Mouse (Mus musculus): Measurements from ENCODE around the gene Spag6. TPM values are rescaled to one million over a fixed set of nuclear protein-coding genes. Genes with fewer than 3 reads are reported as not detected.
A peak's percentile ranks its signal among the peaks of the same experiment; 100 is the strongest.

Spag6 gene
- polyA plus RNA-seq, 1 experiment from 2014 or later: 0.16 TPM

GRCm38 (mm10) chr2:18756144-18756543 is 62.3 kb downstream of the Spag6 start:
- H3K4me1 ChIP-seq: no peaks in the 10 kb centered on the region
- no peaks in the 10 kb centered on the region for H3K27me3 ChIP-seq
- no peaks in the 10 kb centered on the region for H3K9me3 ChIP-seq
- no peak overlapping the region for H3K4me3 ChIP-seq
- 50% methylated on average over 2 of the region's 2 CpGs for WGBS
- ATAC-seq (ENCODE audit: borderline replicate concordance, extremely low read depth, low FRiP score, low TSS enrichment): no peak
- H3K9ac ChIP-seq: no peak overlapping the region
- H3K36me3 ChIP-seq: no peaks in the 10 kb centered on the region
- no peak overlapping the region for H3K4me2 ChIP-seq
- H3K27ac ChIP-seq: no peak overlapping the region

DNA sequence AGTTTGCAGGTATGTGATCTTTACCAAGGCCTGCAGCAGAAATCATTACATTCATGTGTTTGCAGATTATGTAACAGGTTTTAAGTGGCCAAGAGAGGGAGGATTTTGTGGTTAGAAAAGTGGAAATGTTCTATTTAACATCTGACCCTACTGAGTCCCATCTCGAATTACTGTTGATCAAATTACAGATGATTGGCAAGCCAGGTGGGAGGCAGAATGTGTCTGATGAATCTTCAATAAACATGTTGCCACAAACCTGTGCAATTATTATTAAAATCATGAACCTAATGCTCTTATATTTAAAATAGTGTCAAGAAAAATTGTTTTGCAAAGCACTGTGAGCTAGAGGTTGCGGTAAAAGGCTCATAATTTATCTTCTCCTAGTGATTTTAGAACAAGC is 71.0 kb downstream of the Spag6 start:
- no peaks in the 10 kb centered on the region for H3K36me3 ChIP-seq
- no peak overlapping the region for H3K4me2 ChIP-seq
- H3K9ac ChIP-seq: no peak overlapping the region
- 58% methylated on average over 2 of the region's 2 CpGs for WGBS
- H3K4me1 ChIP-seq: peaks cover 14% of the 10 kb centered on the region
- no peak for ATAC-seq (ENCODE audit: borderline replicate concordance, extremely low read depth, low FRiP score, low TSS enrichment)
- no peak overlapping the region for H3K27ac ChIP-seq
- H3K4me3 ChIP-seq: no peak overlapping the region
- no peaks in the 10 kb centered on the region for H3K9me3 ChIP-seq
- H3K27me3 ChIP-seq: no peaks in the 10 kb centered on the region

DNA sequence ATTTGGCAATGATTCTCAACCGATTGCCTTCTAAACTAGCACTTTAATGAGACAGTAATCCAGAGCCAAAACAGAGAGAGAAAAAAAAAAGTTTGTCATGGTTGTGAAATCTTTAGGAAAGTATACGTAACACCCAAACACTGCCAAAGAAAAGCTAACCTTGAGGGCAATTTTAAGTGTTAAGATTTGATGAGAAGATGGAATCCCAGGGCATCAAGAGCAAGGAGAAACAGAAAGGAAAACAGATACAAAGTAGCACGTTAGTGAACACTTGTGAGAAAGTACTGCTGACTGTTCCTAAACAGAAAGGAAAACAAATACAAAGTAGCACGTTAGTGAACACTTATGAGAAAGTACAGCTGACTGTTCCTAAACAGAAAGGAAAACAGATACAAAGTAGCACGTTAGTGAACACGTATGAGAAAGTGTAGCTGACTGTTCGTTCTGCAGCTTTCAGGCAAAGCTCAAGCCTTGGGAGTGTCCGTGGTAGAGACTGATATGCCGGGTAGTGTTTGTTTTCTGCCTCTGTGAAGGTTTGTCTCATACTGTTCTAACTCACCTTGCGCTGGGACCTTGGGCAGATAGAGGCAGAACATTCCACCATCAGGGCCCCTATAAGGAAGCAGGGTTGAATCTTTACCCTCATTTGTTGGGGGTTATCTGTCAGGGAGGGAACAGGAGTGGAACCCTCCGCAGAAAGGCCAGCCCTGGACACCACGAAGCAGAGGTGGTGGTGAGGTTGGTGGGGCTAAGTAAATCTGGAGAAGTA is 71.8 kb downstream of the Spag6 start:
- WGBS: 25% methylated on average over 12 of the region's 12 CpGs

DNA sequence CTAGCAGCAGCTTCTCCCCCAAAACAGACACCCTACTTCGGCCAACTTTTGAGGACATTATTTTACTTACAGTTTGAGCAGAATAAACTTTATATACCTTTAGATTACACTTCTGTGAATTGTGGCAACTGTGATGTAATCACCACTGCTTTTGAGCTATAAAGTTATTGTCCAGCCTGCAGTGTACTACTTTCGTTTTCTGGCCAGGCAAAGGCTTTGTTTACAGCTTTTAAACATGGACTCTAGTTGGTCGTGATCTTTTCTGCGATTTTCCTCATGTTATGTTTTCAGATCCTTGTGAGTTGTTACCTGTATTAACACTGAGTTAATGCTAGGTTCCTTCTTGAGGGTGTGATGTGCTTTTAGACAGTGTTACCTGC is 72.6 kb downstream of the Spag6 start:
- ATAC-seq (ENCODE audit: borderline replicate concordance, extremely low read depth, low FRiP score, low TSS enrichment): no peak
- H3K4me2 ChIP-seq: peak overlapping the region; percentile 81
- WGBS: 31% methylated on average over 4 of the region's 4 CpGs
- no peaks in the 10 kb centered on the region for H3K36me3 ChIP-seq
- peak overlapping the region; percentile 80 for H3K9ac ChIP-seq
- H3K4me3 ChIP-seq: peak overlapping the region; percentile 66
- H3K4me1 ChIP-seq: peaks cover 14% of the 10 kb centered on the region
- peak overlapping the region; percentile 96 for H3K27ac ChIP-seq
- H3K9me3 ChIP-seq: no peaks in the 10 kb centered on the region
- no peaks in the 10 kb centered on the region for H3K27me3 ChIP-seq

More for the DNA sequence above, 71.8 kb downstream of the Spag6 start:
- Histone ChIP-seq H3K4me2 (peak overlapping the region; percentile 81), H3K27me3 (no peaks in the 10 kb centered on the region), H3K4me1 (peaks cover 14% of the 10 kb centered on the region), H3K9me3 (no peaks in the 10 kb centered on the region), H3K4me3 (peak overlapping the region; percentile 66), H3K9ac (peak overlapping the region; percentile 80; the same call in 1 of the 2 replicates), H3K27ac (no peak overlapping the region; the same call in 1 of the 2 replicates), H3K36me3 (no peaks in the 10 kb centered on the region)
- no peak for ATAC-seq (ENCODE audit: borderline replicate concordance, extremely low read depth, low FRiP score, low TSS enrichment)

DNA sequence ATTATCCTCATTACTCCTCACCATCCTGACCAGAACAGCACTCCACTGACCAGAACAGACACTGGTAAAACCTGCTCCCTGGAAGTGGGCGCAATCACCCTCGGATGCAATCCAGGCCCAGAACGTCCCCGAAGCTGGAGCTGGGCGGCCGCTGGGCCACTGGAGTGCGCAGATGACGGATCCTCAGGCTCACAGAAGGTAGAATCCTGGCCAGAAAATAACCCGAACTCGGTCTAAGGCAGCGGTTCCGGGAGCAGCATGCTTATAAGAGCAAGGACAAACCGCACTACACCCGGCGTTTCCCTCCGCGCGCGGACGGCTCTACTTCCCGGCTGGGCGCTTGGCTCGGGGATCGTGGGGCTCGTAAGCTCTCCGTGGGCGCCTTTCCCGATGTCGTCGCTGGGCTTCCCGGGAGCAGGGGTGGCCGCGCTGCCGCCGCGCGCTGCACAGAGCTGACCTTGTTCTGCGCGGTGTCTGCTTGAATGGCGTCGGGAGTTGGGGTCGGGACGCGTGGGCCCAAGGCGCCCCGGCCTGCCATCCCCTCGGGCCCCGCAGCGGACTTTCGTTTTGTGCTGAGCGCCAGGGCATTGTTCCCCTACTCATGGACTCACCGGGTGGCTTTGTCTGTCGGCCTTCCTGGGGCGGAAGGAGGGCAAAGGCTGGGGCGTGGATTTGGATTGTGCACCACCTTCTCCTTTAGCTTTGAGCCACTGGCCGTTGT is 73.1 kb downstream of the Spag6 start:
- under 1% methylated on average over 56 of the region's 56 CpGs for WGBS
- peak overlapping the region; percentile 66 for H3K4me3 ChIP-seq
- peaks cover 14% of the 10 kb centered on the region for H3K4me1 ChIP-seq
- H3K27me3 ChIP-seq: no peaks in the 10 kb centered on the region
- ATAC-seq (ENCODE audit: borderline replicate concordance, extremely low read depth, low FRiP score, low TSS enrichment): peak; percentile 87
- peak overlapping the region; percentile 81 for H3K4me2 ChIP-seq
- H3K9ac ChIP-seq: peak overlapping the region; percentile 80
- no peaks in the 10 kb centered on the region for H3K36me3 ChIP-seq
- H3K27ac ChIP-seq: peak overlapping the region; percentile 96
- H3K9me3 ChIP-seq: no peaks in the 10 kb centered on the region

DNA sequence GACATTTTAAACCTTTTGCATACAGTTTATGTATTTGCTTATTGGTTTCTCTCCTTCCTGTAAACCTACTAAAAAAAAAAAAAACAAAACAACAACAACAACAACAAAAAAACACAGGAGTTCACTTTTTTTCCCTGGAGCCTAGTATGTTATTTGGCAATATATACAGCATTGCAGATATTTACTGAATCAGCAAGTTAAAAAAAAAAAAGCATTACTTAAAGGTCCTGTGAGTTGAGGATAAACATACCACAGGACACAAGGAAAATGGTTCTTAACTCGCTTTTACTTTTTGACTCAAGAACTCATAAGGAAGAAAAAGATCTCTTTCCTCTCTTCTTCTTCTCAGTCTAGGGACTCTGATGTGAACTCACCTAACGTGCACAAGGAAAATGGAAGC is 74.6 kb downstream of the Spag6 start:
- no peak for ATAC-seq (ENCODE audit: borderline replicate concordance, extremely low read depth, low FRiP score, low TSS enrichment)
- H3K9ac ChIP-seq: no peak overlapping the region
- no peak overlapping the region for H3K4me3 ChIP-seq
- H3K36me3 ChIP-seq: no peaks in the 10 kb centered on the region
- no peaks in the 10 kb centered on the region for H3K27me3 ChIP-seq
- H3K27ac ChIP-seq: no peak overlapping the region
- H3K4me2 ChIP-seq: no peak overlapping the region
- H3K9me3 ChIP-seq: no peaks in the 10 kb centered on the region
- WGBS: 96% methylated on average over 2 of the region's 2 CpGs
- peaks cover 14% of the 10 kb centered on the region for H3K4me1 ChIP-seq

GRCm38 (mm10) chr2:18772413-18772812 is 78.6 kb downstream of the Spag6 start:
- no peak overlapping the region for H3K4me3 ChIP-seq
- 0 out of 2 replicates have a peak, but pooled peaks cover 3% of the 10 kb centered on the region for H3K27me3 ChIP-seq
- 65% methylated on average over 8 of the region's 8 CpGs for WGBS
- H3K9ac ChIP-seq: no peak overlapping the region
- H3K36me3 ChIP-seq: no peaks in the 10 kb centered on the region
- H3K4me2 ChIP-seq: no peak overlapping the region
- no peak overlapping the region for H3K27ac ChIP-seq
- no peaks in the 10 kb centered on the region for H3K4me1 ChIP-seq
- H3K9me3 ChIP-seq: no peaks in the 10 kb centered on the region
- ATAC-seq (ENCODE audit: borderline replicate concordance, extremely low read depth, low FRiP score, low TSS enrichment): no peak

GRCm38 (mm10) chr2:18774326-18774725 is 80.5 kb downstream of the Spag6 start:
- Histone ChIP-seq H3K9ac (no peak overlapping the region), H3K27ac (no peak overlapping the region), H3K4me1 (no peaks in the 10 kb centered on the region), H3K27me3 (0 out of 2 replicates have a peak, but pooled peaks cover 3% of the 10 kb centered on the region), H3K9me3 (no peaks in the 10 kb centered on the region), H3K4me2 (no peak overlapping the region), H3K36me3 (no peaks in the 10 kb centered on the region), H3K4me3 (no peak overlapping the region)
- ATAC-seq (ENCODE audit: borderline replicate concordance, extremely low read depth, low FRiP score, low TSS enrichment): no peak
- 54% methylated on average over 6 of the region's 6 CpGs for WGBS

DNA sequence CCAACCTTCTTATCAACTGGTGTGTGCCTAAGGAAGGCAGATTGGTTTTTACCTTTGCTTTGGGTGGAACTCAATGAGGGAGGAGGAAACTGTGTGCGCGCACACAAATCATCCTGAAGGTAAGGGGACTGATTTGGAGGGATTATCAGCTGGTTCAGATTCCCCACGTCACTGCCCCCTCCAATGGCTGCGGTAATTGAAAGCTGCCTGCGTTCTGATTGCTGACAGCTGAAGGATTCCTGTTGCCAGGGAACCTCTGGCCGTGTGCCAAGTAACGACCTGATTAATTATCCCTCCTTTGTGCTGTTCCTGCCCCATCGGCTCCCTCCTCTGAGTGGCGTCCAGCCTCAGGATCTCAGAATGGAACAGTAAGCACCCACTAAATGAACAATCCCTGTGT is 84.4 kb downstream of the Spag6 start:
- H3K9me3 ChIP-seq: no peaks in the 10 kb centered on the region
- ATAC-seq (ENCODE audit: borderline replicate concordance, extremely low read depth, low FRiP score, low TSS enrichment): peak; percentile 19; the same call in 1 of the 2 replicates
- 13% methylated on average over 9 of the region's 9 CpGs for WGBS
- no peak overlapping the region for H3K4me2 ChIP-seq
- H3K4me1 ChIP-seq: no peaks in the 10 kb centered on the region
- peaks cover 3% of the 10 kb centered on the region; the same call in 1 of the 2 replicates for H3K27me3 ChIP-seq
- H3K4me3 ChIP-seq: no peak overlapping the region
- H3K27ac ChIP-seq: no peak overlapping the region
- no peaks in the 10 kb centered on the region for H3K36me3 ChIP-seq
- no peak overlapping the region for H3K9ac ChIP-seq

- Histone ChIP-seq H3K4me3 (no peak overlapping the region), H3K4me1 (no peaks in the 10 kb centered on the region), H3K27me3 (peaks cover 3% of the 10 kb centered on the region; the same call in 1 of the 2 replicates), H3K9me3 (no peaks in the 10 kb centered on the region), H3K27ac (no peak overlapping the region), H3K9ac (no peak overlapping the region), H3K4me2 (no peak overlapping the region), H3K36me3 (no peaks in the 10 kb centered on the region)
- 81% methylated on average over 3 of the region's 3 CpGs for WGBS
- ATAC-seq (ENCODE audit: borderline replicate concordance, extremely low read depth, low FRiP score, low TSS enrichment): no peak
Measured at GRCm38 (mm10) chr2:18779830-18780229, 86.0 kb downstream of the Spag6 start.

DNA sequence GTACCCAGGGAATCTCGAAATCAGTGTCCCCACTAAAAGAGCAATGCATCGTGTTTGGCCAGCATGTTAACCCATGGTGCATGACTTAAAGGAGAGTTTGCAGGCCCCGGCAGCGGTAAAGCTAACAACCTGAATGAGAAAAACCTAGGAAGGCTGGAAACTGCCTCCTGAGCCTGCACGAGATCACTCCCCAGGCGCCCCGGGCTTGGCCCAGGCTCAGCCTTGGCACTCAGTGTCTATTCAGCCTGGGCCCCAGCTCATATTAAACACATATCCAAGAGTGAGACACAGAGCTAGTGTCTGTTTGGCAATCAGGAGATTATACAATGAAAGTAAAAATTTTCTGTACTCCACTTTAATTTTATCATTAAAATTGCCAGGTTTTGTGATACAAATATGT is 87.5 kb downstream of the Spag6 start:
- no peak overlapping the region for H3K27ac ChIP-seq

GRCm38 (mm10) chr2:18794261-18794660 is 100.4 kb downstream of the Spag6 start:
- Histone ChIP-seq H3K4me1 (peaks cover 1% of the 10 kb centered on the region; the same call in 1 of the 2 replicates), H3K9ac (no peak overlapping the region), H3K4me3 (no peak overlapping the region), H3K36me3 (no peaks in the 10 kb centered on the region), H3K9me3 (no peaks in the 10 kb centered on the region), H3K4me2 (no peak overlapping the region), H3K27me3 (peaks cover 30% of the 10 kb centered on the region), H3K27ac (no peak overlapping the region)
- ATAC-seq (ENCODE audit: borderline replicate concordance, extremely low read depth, low FRiP score, low TSS enrichment): no peak
- 71% methylated on average over 4 of the region's 4 CpGs for WGBS

More for the DNA sequence above, 87.5 kb downstream of the Spag6 start:
- WGBS: 75% methylated on average over 7 of the region's 7 CpGs
- no peak overlapping the region for H3K4me2 ChIP-seq
- H3K9me3 ChIP-seq: no peaks in the 10 kb centered on the region
- H3K9ac ChIP-seq: no peak overlapping the region
- no peaks in the 10 kb centered on the region for H3K36me3 ChIP-seq
- no peak for ATAC-seq (ENCODE audit: borderline replicate concordance, extremely low read depth, low FRiP score, low TSS enrichment)
- H3K27me3 ChIP-seq: peaks cover 3% of the 10 kb centered on the region; the same call in 1 of the 2 replicates
- H3K4me3 ChIP-seq: no peak overlapping the region
- no peaks in the 10 kb centered on the region for H3K4me1 ChIP-seq

Data from lung, embryonic 15.5 days (tissue).